Mouse (Mus musculus) c-Kit-positive CD71-positive TER-119-negative erythroid progenitor cells, embryonic 14.5 days (primary cell): ENCODE data around the gene Hist1h4b.
"Not testable (repeated sequence)": the region's sequence is repeated elsewhere in the genome, so short reads cannot be mapped to it uniquely, and the experiment has no call there.

ENCODE experiments used
- DNase-seq: peaks from one replicate; pipeline ENCODE4 v3.0.0-alpha.2; 2013; ENCODE audit warnings: low read depth

Hist1h4b gene

DNA sequence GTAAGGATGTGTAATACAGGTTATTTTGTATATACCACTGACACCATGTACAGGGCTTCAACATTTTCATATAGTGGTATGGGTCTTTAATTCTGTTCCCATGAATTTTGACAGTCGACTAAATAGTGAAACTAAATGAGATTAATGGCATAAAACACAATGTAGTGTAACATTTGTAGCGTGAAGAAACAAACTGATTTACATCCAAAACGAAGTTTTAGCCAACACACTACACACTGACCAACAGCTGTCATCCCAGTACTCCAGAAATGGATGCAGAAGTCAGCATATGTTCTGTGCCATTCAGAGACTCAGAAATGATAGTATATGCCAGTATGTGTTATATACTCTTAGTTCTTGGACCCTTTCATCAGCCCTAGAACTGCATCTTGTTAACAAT is 1.1 kb downstream of the Hist1h4b start:
- DNase-seq: no peak

DNA sequence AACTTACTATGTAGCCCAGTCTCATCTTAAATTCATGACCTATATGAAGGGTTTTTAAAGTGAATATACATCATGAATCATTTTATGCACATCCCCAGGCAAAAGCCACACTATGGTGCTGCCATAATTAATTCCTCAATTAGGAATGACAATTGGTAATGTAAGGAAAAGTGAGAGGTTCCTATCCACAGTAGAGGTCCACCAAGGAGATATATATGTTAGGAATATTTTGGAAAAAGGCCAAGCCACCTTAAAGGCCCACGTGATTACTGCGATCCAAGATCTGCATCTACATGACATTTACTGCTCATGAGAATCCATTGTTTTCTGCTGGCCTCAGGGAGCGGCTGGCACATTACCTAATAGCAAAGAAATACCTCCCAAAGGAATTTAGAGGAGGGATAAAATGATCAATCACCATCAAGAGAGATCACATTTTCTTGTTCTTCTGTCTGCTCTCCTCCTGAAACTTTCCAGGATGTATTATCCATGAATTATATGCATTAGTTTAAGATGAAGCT is 2.5 kb downstream of the Hist1h4b start:
- DNase-seq: no peak

GRCm38 (mm10) chr13:23759916-23760239 is 3.1 kb downstream of the Hist1h4b start:
- DNase-seq: no peak

DNA sequence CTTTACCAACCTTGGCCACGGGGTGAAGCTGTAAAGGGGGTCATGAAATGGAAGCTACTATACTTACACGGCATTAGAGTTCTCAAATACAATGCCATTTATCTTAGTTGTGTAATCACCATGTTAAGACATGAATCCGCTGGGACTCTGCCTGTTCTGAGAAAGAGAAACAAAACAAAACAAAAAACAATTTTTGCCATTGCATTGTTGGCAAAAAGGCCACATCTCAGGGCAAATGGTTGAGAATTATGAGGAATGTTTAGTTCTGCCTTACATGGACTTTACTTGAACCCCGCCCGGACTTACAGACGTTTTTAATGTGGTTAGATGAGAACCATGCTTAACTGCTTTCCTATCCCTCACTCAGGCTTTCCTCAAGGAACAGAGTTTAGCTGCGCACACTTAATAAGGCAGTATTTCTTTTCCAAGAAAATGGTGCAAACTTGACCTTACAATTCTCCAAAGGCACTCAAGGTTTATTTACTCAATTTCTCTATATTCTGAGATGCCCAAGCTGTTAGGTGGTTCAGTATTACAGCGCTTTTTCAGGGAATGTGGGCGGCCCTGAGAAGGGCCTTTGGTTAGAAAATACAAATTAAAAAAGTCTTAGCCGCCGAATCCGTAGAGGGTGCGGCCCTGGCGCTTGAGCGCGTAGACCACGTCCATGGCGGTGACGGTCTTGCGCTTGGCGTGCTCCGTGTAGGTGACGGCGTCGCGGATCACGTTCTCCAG is 3.6 kb downstream of the Hist1h4b start:
- no peak for DNase-seq

GRCm38 (mm10) chr13:23760972-23761864 is 4.4 kb downstream of the Hist1h4b start, which contains the start of gene Hist1h4a:
Hist1h4a (minus strand) TSS chr13:23761230.
- peak; percentile 99 for DNase-seq

GRCm38 (mm10) chr13:23761871-23762821 is 5.3 kb downstream of the Hist1h4b start, which contains the start of gene Hist1h3a:
Hist1h3a (minus strand) TSS chr13:23762386.
- DNase-seq: peak; percentile 84

DNA sequence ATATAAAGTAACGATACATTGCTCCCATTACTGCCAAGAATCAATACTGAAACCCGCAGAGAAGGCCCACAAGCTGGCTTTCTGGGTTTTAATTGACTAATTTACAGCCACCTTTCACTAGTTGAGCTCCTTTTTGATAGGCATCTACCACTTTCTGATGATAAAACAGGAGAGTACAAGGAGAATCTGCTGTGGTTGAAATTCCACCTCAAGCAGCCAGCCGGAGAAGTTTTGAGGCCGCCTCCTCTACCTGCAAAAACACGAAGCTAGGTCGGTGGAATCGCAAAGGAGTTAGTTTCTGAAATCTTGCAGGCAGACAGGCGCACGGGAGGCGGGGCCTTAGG is 6.4 kb downstream of the Hist1h4b start:
- no peak for DNase-seq

DNA sequence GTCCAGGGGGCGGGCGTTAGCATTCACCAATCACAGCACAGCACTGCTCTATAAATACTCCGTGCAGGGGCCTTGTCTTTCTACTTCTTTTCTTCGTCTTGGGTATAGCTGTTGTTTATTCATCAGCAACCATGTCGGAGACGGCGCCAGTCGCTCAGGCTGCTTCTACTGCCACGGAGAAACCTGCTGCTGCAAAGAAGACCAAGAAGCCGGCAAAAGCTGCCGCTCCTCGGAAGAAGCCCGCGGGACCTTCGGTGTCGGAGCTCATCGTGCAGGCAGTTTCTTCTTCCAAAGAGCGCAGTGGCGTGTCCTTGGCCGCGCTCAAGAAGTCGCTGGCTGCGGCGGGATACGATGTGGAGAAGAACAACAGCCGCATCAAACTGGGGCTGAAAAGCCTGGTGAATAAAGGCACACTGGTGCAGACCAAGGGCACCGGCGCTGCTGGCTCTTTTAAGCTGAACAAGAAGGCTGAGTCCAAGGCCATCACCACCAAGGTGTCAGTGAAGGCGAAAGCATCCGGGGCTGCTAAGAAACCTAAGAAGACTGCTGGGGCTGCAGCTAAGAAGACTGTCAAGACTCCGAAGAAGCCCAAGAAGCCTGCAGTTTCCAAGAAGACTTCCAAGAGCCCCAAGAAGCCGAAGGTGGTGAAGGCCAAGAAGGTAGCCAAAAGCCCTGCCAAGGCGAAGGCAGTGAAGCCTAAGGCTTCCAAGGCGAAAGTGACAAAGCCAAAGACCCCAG is 6.9 kb downstream of the Hist1h4b start, which contains the start of gene Hist1h1a:
Gene Hist1h1a (plus strand): TSS at position 81 of the 738 bp plus-strand sequence.
- peak; percentile 86 for DNase-seq

DNA sequence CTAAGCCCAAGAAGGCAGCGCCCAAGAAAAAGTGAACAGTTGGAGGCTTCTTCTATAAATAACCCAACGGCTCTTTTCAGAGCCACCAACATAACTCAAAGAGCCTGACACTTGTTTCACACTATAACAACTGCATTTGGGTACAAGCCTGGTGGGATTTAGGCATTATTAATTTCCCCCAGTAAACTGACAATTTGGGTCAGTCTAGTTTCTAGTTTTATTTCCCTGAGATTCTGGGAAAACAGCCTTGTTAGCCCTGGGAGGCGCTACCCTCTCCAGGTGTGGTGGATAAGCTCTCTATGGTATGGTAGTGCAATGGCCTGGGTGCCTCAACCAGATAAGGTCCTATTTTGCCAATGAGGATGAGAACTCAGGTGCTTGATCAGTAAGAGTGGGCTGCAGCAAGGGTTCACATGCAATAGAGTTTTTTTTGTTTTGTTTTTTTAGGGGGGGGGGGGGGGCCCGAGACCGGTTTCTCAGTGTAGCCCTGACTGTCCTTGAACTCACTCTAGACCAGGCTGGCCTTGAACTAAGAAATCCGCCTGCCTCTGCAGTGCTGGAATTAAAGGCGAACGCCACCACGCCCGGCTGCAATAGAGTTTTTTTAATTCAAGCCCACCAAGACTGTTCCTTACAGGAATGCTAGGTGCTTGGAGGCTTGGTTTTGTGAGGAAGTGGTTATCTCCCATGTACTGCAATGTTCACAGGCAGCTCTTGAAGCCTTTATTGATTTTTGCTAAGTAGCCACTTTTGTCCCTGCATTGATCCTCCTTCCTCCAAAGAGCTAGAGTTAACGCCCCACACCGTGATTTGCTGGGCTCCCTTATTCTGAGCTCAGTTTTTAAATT is 7.7 kb downstream of the Hist1h4b start:
- no peak for DNase-seq

GRCm38 (mm10) chr13:23765172-23765513 is 8.3 kb downstream of the Hist1h4b start:
- no peak for DNase-seq

- no peak for DNase-seq
Observed at GRCm38 (mm10) chr13:23766772-23767171, 10.0 kb downstream of the Hist1h4b start.

GRCm38 (mm10) chr13:23768834-23769397 is 12.1 kb downstream of the Hist1h4b start:
- DNase-seq: no peak

GRCm38 (mm10) chr13:23769613-23770012 is 12.8 kb downstream of the Hist1h4b start, which contains the start of gene Trim38:
Trim38 (plus strand) TSS chr13:23769913.
- not testable (repeated sequence) for DNase-seq

DNA sequence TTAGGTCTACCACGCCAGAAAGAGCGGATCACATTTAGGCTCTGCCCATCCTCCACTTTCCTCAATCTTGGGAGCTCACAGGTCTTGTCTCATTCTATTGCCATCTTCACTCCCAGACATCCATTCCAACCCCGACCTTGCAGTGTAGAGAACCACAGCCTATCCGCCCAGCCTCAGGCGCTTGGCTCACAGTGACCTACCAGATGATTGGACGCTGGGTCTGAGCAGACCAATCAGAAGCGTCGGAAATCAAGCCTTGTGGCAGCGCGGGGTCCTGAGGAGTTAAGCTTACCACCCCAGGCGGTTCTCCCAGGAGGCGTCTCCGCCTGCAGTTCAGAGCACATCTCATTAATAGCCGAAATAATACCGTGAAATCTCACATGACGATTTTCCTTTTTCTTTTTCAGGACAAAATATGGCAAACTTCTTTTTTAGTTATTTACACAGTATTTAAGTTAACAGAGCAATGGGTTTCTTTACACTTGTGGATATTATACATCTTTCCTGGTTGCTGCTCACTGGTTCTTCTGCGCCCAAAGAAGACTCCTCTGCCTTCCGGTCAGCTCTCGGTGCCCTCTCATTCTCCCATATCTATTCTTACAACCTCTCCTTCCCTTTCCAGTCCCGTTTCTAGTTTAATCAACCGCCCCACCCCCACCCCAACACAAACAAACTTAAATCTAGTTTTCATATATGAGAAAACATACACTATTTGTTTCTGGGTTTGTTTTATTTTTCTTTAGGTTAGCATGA is 15.9 kb downstream of the Hist1h4b start:
- DNase-seq: no peak

- DNase-seq: no peak
Observed at GRCm38 (mm10) chr13:23778339-23778738, 21.5 kb downstream of the Hist1h4b start.

GRCm38 (mm10) chr13:23779025-23779424 is 22.2 kb downstream of the Hist1h4b start:
- no peak for DNase-seq

GRCm38 (mm10) chr13:23792520-23792919 is 35.7 kb downstream of the Hist1h4b start:
- peak; percentile 53 for DNase-seq

- no peak for DNase-seq
Observed at GRCm38 (mm10) chr13:23799405-23799804, 42.6 kb downstream of the Hist1h4b start.

GRCm38 (mm10) chr13:23804532-23804931 is 47.7 kb downstream of the Hist1h4b start:
- DNase-seq: no peak
